Mouse (Mus musculus) MEL (cell line): ENCODE measurements around the gene Itga8.

ENCODE experiments used
- CTCF ChIP-seq, 3 experiments: IDR thresholded peaks in 2 of 3; conservative IDR thresholded peaks in 1 of 3; 2 replicates each; pipeline ENCODE4 v1.5.1; 2011 to 2012; ENCODE audit warnings: low read length in 3 of 3, low read depth in 2 of 3, mild to moderate bottlenecking in 2 of 3, improper control_type of control experiment in 1 of 3, inconsistent platforms in 1 of 3, mixed read lengths in 1 of 3, moderate library complexity in 1 of 3; ENCODE audit not compliant: control insufficient read depth in 1 of 3, insufficient read depth in 1 of 3, poor library complexity in 1 of 3, severe bottlenecking in 1 of 3
- EP300 ChIP-seq, 2 experiments: IDR thresholded peaks; 2 replicates each; pipeline ENCODE4 v1.6.1; 2011; ENCODE audit warnings: improper control_type of control experiment in 2 of 2, low read length in 2 of 2, low read depth in 1 of 2, mild to moderate bottlenecking in 1 of 2
- GATA1 ChIP-seq: IDR thresholded peaks from 2 replicates; pipeline ENCODE4 v1.6.1; 2011; ENCODE audit warnings: low read depth, low read length, improper control_type of control experiment
- HCFC1 ChIP-seq: IDR thresholded peaks from 2 replicates; pipeline ENCODE4 v1.6.1; 2012; ENCODE audit warnings: low read depth, mild to moderate bottlenecking, inconsistent platforms, low read length, improper control_type of control experiment, moderate library complexity
- KAT2A ChIP-seq: conservative IDR thresholded peaks from 2 replicates; pipeline ENCODE4 v1.6.1; 2012; ENCODE audit warnings: low read depth, low read length, improper control_type of control experiment, inconsistent platforms
- MAZ ChIP-seq: IDR thresholded peaks from 2 replicates; pipeline ENCODE4 v1.6.1; 2012; ENCODE audit warnings: low read depth, mild to moderate bottlenecking, inconsistent platforms, low read length, improper control_type of control experiment
- MYB ChIP-seq: IDR thresholded peaks from 2 replicates; pipeline ENCODE4 v1.6.1; 2011; ENCODE audit warnings: mild to moderate bottlenecking, low read depth, low read length, improper control_type of control experiment
- POLR2A ChIP-seq, 2 experiments: IDR thresholded peaks; 2 replicates each; pipeline ENCODE4 v1.6.1; 2011 to 2012; ENCODE audit warnings: low read length in 2 of 2, mild to moderate bottlenecking in 2 of 2, control low read depth in 1 of 2, improper control_type of control experiment in 1 of 2, low read depth in 1 of 2, moderate library complexity in 1 of 2; ENCODE audit not compliant: control insufficient read depth in 1 of 2, insufficient read depth in 1 of 2, poor library complexity in 1 of 2

DNA sequence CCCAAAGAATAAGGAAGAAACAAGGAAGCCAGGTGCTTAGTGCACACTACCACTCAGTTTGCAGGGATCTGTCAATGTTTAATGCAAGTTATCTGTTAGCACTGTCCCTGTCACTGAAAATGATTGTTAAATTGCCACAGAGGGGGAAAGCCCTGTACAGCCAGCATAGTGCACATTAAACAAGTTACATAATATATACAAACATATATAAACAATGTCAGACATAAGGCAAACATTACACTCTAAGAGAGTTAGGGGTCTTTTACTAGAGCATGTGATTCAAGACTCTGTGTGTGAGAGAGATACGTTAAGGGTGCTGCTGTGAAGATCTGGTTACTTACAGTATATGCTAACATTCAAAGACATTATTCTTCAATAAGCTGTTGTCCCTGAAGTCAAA is 148.2 kb downstream of the Itga8 start:
- TF ChIP-seq EP300 (IDR thresholded peaks at IDR 0.05; ENCODE audit: low read depth in 1 of 2, low read length in 2 of 2) (no peak), MAZ (no peak), POLR2A (IDR thresholded peaks at IDR 0.05; ENCODE audit: control insufficient read depth in 1 of 2, insufficient read depth in 1 of 2, low read depth in 1 of 2, low read length in 2 of 2, poor library complexity in 1 of 2) (no peak), MYB (no peak), HCFC1 (no peak), GATA1 (no peak), CTCF (IDR thresholded peaks at IDR 0.05 in 2 of 3, conservative IDR thresholded peaks at IDR 0.05 in 1 of 3; ENCODE audit: control insufficient read depth in 1 of 3, insufficient read depth in 1 of 3, low read depth in 2 of 3, low read length in 3 of 3, poor library complexity in 1 of 3, severe bottlenecking in 1 of 3) (no peak), KAT2A (no peak)
